Mouse (Mus musculus) limb, embryonic 14.5 days (tissue): ENCODE results near the gene Acp6. TPM values are rescaled to one million over a fixed set of nuclear protein-coding genes. Genes with fewer than 3 reads are reported as not detected.

Source experiments
- ATAC-seq: fragments of 200-750 bp; cut with Nextera tagmentation; 2 replicates; pipeline ENCODE4 v1.8.0; 2017; ENCODE audit warnings: low read depth, moderate number of reproducible peaks, moderate TSS enrichment; ENCODE audit not compliant: low FRiP score
- DNase-seq: peaks from one replicate; pipeline ENCODE4 v3.0.0-alpha.2; 2015; ENCODE audit warnings: low spot score
- H3K27ac ChIP-seq: fragments of 300-500 bp; sonication (generic); replicated peaks from 2 replicates; pipeline ENCODE4 v1.5.1; 2014; ENCODE audit warnings: low read depth, mild to moderate bottlenecking, low read length, moderate library complexity, mixed read lengths
- H3K27me3 ChIP-seq: fragments of 300-500 bp; sonication (generic); 2 replicates; pipeline ENCODE4 v1.6.1; 2014; ENCODE audit warnings: low read length, mixed read lengths; ENCODE audit not compliant: control insufficient read depth, insufficient read depth
- H3K36me3 ChIP-seq: fragments of 300-500 bp; sonication (generic); 2 replicates; pipeline ENCODE4 v1.6.1; 2014; ENCODE audit warnings: mild to moderate bottlenecking, low read length, moderate library complexity, mixed read lengths; ENCODE audit not compliant: control insufficient read depth, insufficient read depth
- H3K4me1 ChIP-seq: fragments of 300-500 bp; sonication (generic); 2 replicates; pipeline ENCODE4 v1.6.1; 2014; ENCODE audit warnings: antibody characterized with exemption, low read length, mixed read lengths; ENCODE audit not compliant: control insufficient read depth, insufficient read depth
- H3K4me2 ChIP-seq: fragments of 300-500 bp; sonication (generic); replicated peaks from 2 replicates; pipeline ENCODE4 v1.6.1; 2014; ENCODE audit warnings: low read depth, mild to moderate bottlenecking, low read length, moderate library complexity; ENCODE audit not compliant: severe bottlenecking
- H3K4me3 ChIP-seq: fragments of 300-500 bp; sonication (generic); replicated peaks from 2 replicates; pipeline ENCODE4 v1.5.1; 2014; ENCODE audit warnings: low read length
- H3K9ac ChIP-seq: fragments of 300-500 bp; sonication (generic); 2 replicates; pipeline ENCODE4 v1.6.1; 2014; ENCODE audit warnings: mild to moderate bottlenecking, low read depth, low read length, moderate library complexity; ENCODE audit not compliant: severe bottlenecking
- H3K9me3 ChIP-seq: fragments of 300-500 bp; sonication (generic); 2 replicates; pipeline ENCODE4 v1.6.1; 2016; ENCODE audit warnings: low read length; ENCODE audit not compliant: control insufficient read depth
- POLR2A ChIP-seq: fragments of 200-500 bp; IDR thresholded peaks from 2 replicates; pipeline ENCODE4 v1.8.0; 2012; ENCODE audit warnings: inconsistent platforms, mild to moderate bottlenecking, moderate library complexity, borderline replicate concordance; ENCODE audit not compliant: insufficient read depth, insufficient read length; ENCODE audit errors: extremely low read depth
- WGBS: fragments of 180-500 bp; shearing (Covaris S2); extraction: QIAGEN DNeasy Blood & Tissue Kit; methylation state at CpG from one replicate; pipeline ENCODE4 v1.1.7; 2014; 5-methylcytosine and 5-hydroxymethylcytosine counted together
- polyA plus RNA-seq, 2 experiments: library from polyadenylated mRNA; depleted of rRNA in 1 of 2; stranded (reverse) in 1 of 2; unstranded in 1 of 2; fragments of >200 nt; fragmentation: Nextera tagmentation in 1 of 2; extraction: Ambion mirVana in 1 of 2; gene quantifications; 2 replicates each; pipeline versions ENCODE4 v1.2.1 to v1.2.3; 2012 to 2014

The Acp6 gene
- polyA plus RNA-seq, 2 experiments, result 38.8 to 44.5 TPM

- no peaks in the 10 kb centered on the region for H3K4me1 ChIP-seq
- WGBS, result 68% methylated on average over 9 of the region's 9 CpGs
- no peak overlapping the region for H3K9ac ChIP-seq
- H3K9me3 ChIP-seq, result no peaks in the 10 kb centered on the region
- no peak overlapping the region for H3K4me3 ChIP-seq
- ATAC-seq (no peak), DNase-seq (no peak)
- H3K4me2 ChIP-seq, result no peak overlapping the region
- 0 out of 2 replicates have a peak, but pooled peaks cover under 1% of the 10 kb centered on the region for H3K36me3 ChIP-seq
- no peaks in the 10 kb centered on the region; the same call in 1 of the 2 replicates for H3K27me3 ChIP-seq
- no peak overlapping the region for H3K27ac ChIP-seq
- TF ChIP-seq POLR2A, result no peak
These were observed 13.7 kb downstream of the Acp6 start for GRCm38 (mm10) chr3:97172231-97172630.

GRCm38 (mm10) chr3:97172632-97173031 is 14.1 kb downstream of the Acp6 start:
- 0 out of 2 replicates have a peak, but pooled peaks cover 2% of the 10 kb centered on the region for H3K36me3 ChIP-seq
- WGBS, result 77% methylated on average over 5 of the region's 5 CpGs
- no peak for DNase-seq
- no peaks in the 10 kb centered on the region; the same call in 1 of the 2 replicates for H3K27me3 ChIP-seq
- no peaks in the 10 kb centered on the region for H3K9me3 ChIP-seq
- H3K4me2 ChIP-seq, result no peak overlapping the region
- TF ChIP-seq POLR2A, result no peak
- H3K4me3 ChIP-seq, result no peak overlapping the region
- no peak overlapping the region for H3K27ac ChIP-seq
- ATAC-seq, result no peak
- H3K4me1 ChIP-seq, result no peaks in the 10 kb centered on the region
- no peak overlapping the region for H3K9ac ChIP-seq

- DNase-seq (no peak), ATAC-seq (no peak)
- H3K27me3 ChIP-seq, result peaks cover 5% of the 10 kb centered on the region; the same call in 1 of the 2 replicates
- no peak overlapping the region for H3K27ac ChIP-seq
- H3K4me1 ChIP-seq, result no peaks in the 10 kb centered on the region
- H3K9me3 ChIP-seq, result no peaks in the 10 kb centered on the region
- no peak overlapping the region for H3K9ac ChIP-seq
- TF ChIP-seq POLR2A, result no peak
- H3K4me2 ChIP-seq, result no peak overlapping the region
- H3K4me3 ChIP-seq, result no peak overlapping the region
- 0 out of 2 replicates have a peak, but pooled peaks cover 2% of the 10 kb centered on the region for H3K36me3 ChIP-seq
- WGBS, result 42% methylated on average over 6 of the region's 6 CpGs
These were observed 20.3 kb downstream of the Acp6 start for GRCm38 (mm10) chr3:97178885-97179284.

- Histone ChIP-seq H3K9me3 (no peaks in the 10 kb centered on the region), H3K27ac (no peak overlapping the region), H3K4me3 (no peak overlapping the region), H3K4me1 (no peaks in the 10 kb centered on the region), H3K9ac (no peak overlapping the region), H3K36me3 (0 out of 2 replicates have a peak, but pooled peaks cover 2% of the 10 kb centered on the region), H3K4me2 (no peak overlapping the region), H3K27me3 (peaks cover 10% of the 10 kb centered on the region; the same call in 1 of the 2 replicates)
- TF ChIP-seq POLR2A, result no peak
- ATAC-seq (no peak), DNase-seq (no peak)
- WGBS, result 47% methylated on average over 6 of the region's 6 CpGs
These were observed 21.9 kb downstream of the Acp6 start for GRCm38 (mm10) chr3:97180527-97180926.

- ATAC-seq, result no peak
- Histone ChIP-seq H3K27me3 (peaks cover 13% of the 10 kb centered on the region; the same call in 1 of the 2 replicates), H3K9ac (no peak overlapping the region), H3K9me3 (no peaks in the 10 kb centered on the region), H3K36me3 (no peaks in the 10 kb centered on the region), H3K27ac (no peak overlapping the region), H3K4me3 (no peak overlapping the region), H3K4me1 (no peaks in the 10 kb centered on the region), H3K4me2 (no peak overlapping the region)
- WGBS, result 31% methylated on average over 3 of the region's 3 CpGs
- no peak for DNase-seq
- TF ChIP-seq POLR2A, result no peak
These were observed 25.2 kb downstream of the Acp6 start for GRCm38 (mm10) chr3:97183810-97184209.
